Mouse (Mus musculus) MEL (cell line): Measurements from ENCODE around the gene Senp5. TPM values are rescaled to one million over a fixed set of nuclear protein-coding genes. Genes with fewer than 3 reads are reported as not detected.

Source experiments
- DNase-seq: peaks from one replicate; pipeline ENCODE4 v3.0.0; 2011; ENCODE audit warnings: low read depth, low spot score
- H3K27ac ChIP-seq: 2 replicates; pipeline ENCODE4 v1.5.1; 2012; ENCODE audit warnings: low read depth, mild to moderate bottlenecking, control low read depth, low read length, moderate library complexity; ENCODE audit not compliant: control insufficient read depth
- H3K27me3 ChIP-seq, 2 experiments: fragments of 150-350 bp in 1 of 2; sonication (generic) in 1 of 2; 2 replicates each; pipeline ENCODE4 v1.6.1; 2012; ENCODE audit warnings: low read length in 2 of 2, mild to moderate bottlenecking in 2 of 2, improper control_type of control experiment in 1 of 2, moderate library complexity in 1 of 2; ENCODE audit not compliant: insufficient read depth in 2 of 2, control insufficient read depth in 1 of 2
- H3K36me3 ChIP-seq, 2 experiments: 2 replicates each; pipeline ENCODE4 v1.6.1; 2012 to 2014; ENCODE audit warnings: low read length in 2 of 2, improper control_type of control experiment in 1 of 2, inconsistent platforms in 1 of 2, mild to moderate bottlenecking in 1 of 2; ENCODE audit not compliant: insufficient read depth in 2 of 2, control insufficient read depth in 1 of 2
- H3K4me1 ChIP-seq, 2 experiments: fragments of 150-350 bp in 1 of 2; sonication (generic) in 1 of 2; 2 replicates each; pipeline ENCODE4 v1.6.1; 2012; ENCODE audit warnings: low read length in 2 of 2, improper control_type of control experiment in 1 of 2, mild to moderate bottlenecking in 1 of 2; ENCODE audit not compliant: insufficient read depth in 2 of 2, control insufficient read depth in 1 of 2
- H3K4me3 ChIP-seq, 2 experiments: fragments of 150-350 bp in 1 of 2; sonication (generic) in 1 of 2; 2 replicates each; pipeline ENCODE4 v1.5.1; 2012; ENCODE audit warnings: low read depth in 2 of 2, low read length in 2 of 2, mild to moderate bottlenecking in 2 of 2, moderate library complexity in 2 of 2, control low read depth in 1 of 2, improper control_type of control experiment in 1 of 2; ENCODE audit not compliant: control insufficient read depth in 1 of 2, insufficient read depth in 1 of 2
- H3K79me2 ChIP-seq: 2 replicates; pipeline ENCODE4 v1.6.1; 2012; ENCODE audit warnings: mild to moderate bottlenecking, low read length, moderate library complexity; ENCODE audit not compliant: control insufficient read depth, poor library complexity, insufficient read depth
- H3K9ac ChIP-seq: 2 replicates; pipeline ENCODE4 v1.6.1; 2012; ENCODE audit warnings: low read depth, mild to moderate bottlenecking, control low read depth, low read length, moderate library complexity; ENCODE audit not compliant: control insufficient read depth, poor library complexity, severe bottlenecking
- H3K9me3 ChIP-seq: fragments of 150-350 bp; sonication (generic); replicated peaks from 2 replicates; pipeline ENCODE4 v1.6.1; 2012; ENCODE audit warnings: mild to moderate bottlenecking, low read length, improper control_type of control experiment, moderate library complexity; ENCODE audit not compliant: insufficient read depth
- BHLHE40 ChIP-seq: IDR thresholded peaks from 2 replicates; pipeline ENCODE4 v1.6.1; 2012; ENCODE audit warnings: low read depth, mild to moderate bottlenecking, inconsistent platforms, low read length, improper control_type of control experiment, borderline replicate concordance
- CHD1 ChIP-seq: IDR thresholded peaks from 2 replicates; pipeline ENCODE4 v1.6.1; 2012; ENCODE audit warnings: low read depth, mild to moderate bottlenecking, inconsistent platforms, low read length, improper control_type of control experiment
- CTCF ChIP-seq, 3 experiments: IDR thresholded peaks in 2 of 3; conservative IDR thresholded peaks in 1 of 3; 2 replicates each; pipeline ENCODE4 v1.5.1; 2011 to 2012; ENCODE audit warnings: low read length in 3 of 3, low read depth in 2 of 3, mild to moderate bottlenecking in 2 of 3, improper control_type of control experiment in 1 of 3, inconsistent platforms in 1 of 3, mixed read lengths in 1 of 3, moderate library complexity in 1 of 3; ENCODE audit not compliant: control insufficient read depth in 1 of 3, insufficient read depth in 1 of 3, poor library complexity in 1 of 3, severe bottlenecking in 1 of 3
- E2F4 ChIP-seq: IDR thresholded peaks from 2 replicates; pipeline ENCODE4 v1.6.1; 2011; ENCODE audit warnings: low read depth, low read length, improper control_type of control experiment, borderline replicate concordance
- ETS1 ChIP-seq: IDR thresholded peaks from 2 replicates; pipeline ENCODE4 v1.6.1; 2012; ENCODE audit warnings: low read depth, mild to moderate bottlenecking, inconsistent platforms, low read length, improper control_type of control experiment, moderate library complexity
- GABPA ChIP-seq: IDR thresholded peaks from 2 replicates; pipeline ENCODE4 v1.6.1; 2012; ENCODE audit warnings: low read depth, mild to moderate bottlenecking, inconsistent platforms, low read length, improper control_type of control experiment, moderate library complexity
- GATA1 ChIP-seq: IDR thresholded peaks from 2 replicates; pipeline ENCODE4 v1.6.1; 2011; ENCODE audit warnings: low read depth, low read length, improper control_type of control experiment
- HCFC1 ChIP-seq: IDR thresholded peaks from 2 replicates; pipeline ENCODE4 v1.6.1; 2012; ENCODE audit warnings: low read depth, mild to moderate bottlenecking, inconsistent platforms, low read length, improper control_type of control experiment, moderate library complexity
- KAT2A ChIP-seq: conservative IDR thresholded peaks from 2 replicates; pipeline ENCODE4 v1.6.1; 2012; ENCODE audit warnings: low read depth, low read length, improper control_type of control experiment, inconsistent platforms
- MAFK ChIP-seq: IDR thresholded peaks from 2 replicates; pipeline ENCODE4 v1.6.1; 2011; ENCODE audit warnings: low read depth, mild to moderate bottlenecking, low read length, improper control_type of control experiment, borderline replicate concordance
- MEF2A ChIP-seq: IDR thresholded peaks from 2 replicates; pipeline ENCODE4 v1.6.1; 2014; ENCODE audit warnings: low read depth, mild to moderate bottlenecking, inconsistent platforms, low read length, improper control_type of control experiment; ENCODE audit not compliant: poor library complexity, insufficient replicate concordance, severe bottlenecking; ENCODE audit errors: extremely low read depth
- MXI1 ChIP-seq: IDR thresholded peaks from 2 replicates; pipeline ENCODE4 v1.6.1; 2011; ENCODE audit warnings: mild to moderate bottlenecking, low read depth, low read length, improper control_type of control experiment
- NELFE ChIP-seq: IDR thresholded peaks from 2 replicates; pipeline ENCODE4 v1.6.1; 2011; ENCODE audit warnings: low read depth, low read length, improper control_type of control experiment
- NRF1 ChIP-seq: IDR thresholded peaks from 2 replicates; pipeline ENCODE4 v1.6.1; 2014; ENCODE audit warnings: low read depth, mild to moderate bottlenecking, inconsistent platforms, low read length, improper control_type of control experiment, moderate library complexity; ENCODE audit not compliant: poor library complexity, insufficient read depth, severe bottlenecking
- POLR2AphosphoS2 ChIP-seq: IDR thresholded peaks from 2 replicates; pipeline ENCODE4 v1.6.1; 2011; ENCODE audit warnings: low read length, improper control_type of control experiment
- POLR2AphosphoS5 ChIP-seq: IDR thresholded peaks from 2 replicates; pipeline ENCODE4 v1.6.1; 2012; ENCODE audit warnings: low read depth, borderline replicate concordance, mild to moderate bottlenecking, inconsistent platforms, low read length, moderate library complexity, mixed read lengths
- RAD21 ChIP-seq: IDR thresholded peaks from 2 replicates; pipeline ENCODE4 v1.6.1; 2011; ENCODE audit warnings: mild to moderate bottlenecking, low read depth, low read length, improper control_type of control experiment
- RCOR1 ChIP-seq: IDR thresholded peaks from 2 replicates; pipeline ENCODE4 v1.6.1; 2012; ENCODE audit warnings: low read depth, mild to moderate bottlenecking, inconsistent platforms, low read length, improper control_type of control experiment
- SIN3A ChIP-seq: IDR thresholded peaks from 2 replicates; pipeline ENCODE4 v1.6.1; 2012; ENCODE audit warnings: low read length, improper control_type of control experiment, inconsistent platforms
- SMC3 ChIP-seq: IDR thresholded peaks from 2 replicates; pipeline ENCODE4 v1.6.1; 2011; ENCODE audit warnings: low read depth, low read length, improper control_type of control experiment
- USF2 ChIP-seq, 2 experiments: IDR thresholded peaks; 2 replicates each; pipeline ENCODE4 v1.6.1; 2011 to 2012; ENCODE audit warnings: improper control_type of control experiment in 2 of 2, low read length in 2 of 2, borderline replicate concordance in 1 of 2, inconsistent platforms in 1 of 2, low read depth in 1 of 2, mild to moderate bottlenecking in 1 of 2; ENCODE audit not compliant: insufficient read depth in 1 of 2
- ZC3H11A ChIP-seq: IDR thresholded peaks from 2 replicates; pipeline ENCODE4 v1.6.1; 2012; ENCODE audit warnings: low read depth, mild to moderate bottlenecking, inconsistent platforms, low read length, improper control_type of control experiment
- ZKSCAN1 ChIP-seq: IDR thresholded peaks from 2 replicates; pipeline ENCODE4 v1.6.1; 2012; ENCODE audit warnings: low read depth, mild to moderate bottlenecking, inconsistent platforms, low read length, improper control_type of control experiment, moderate library complexity
- ZMIZ1 ChIP-seq: IDR thresholded peaks from 2 replicates; pipeline ENCODE4 v1.6.1; 2012; ENCODE audit warnings: low read depth, mild to moderate bottlenecking, inconsistent platforms, low read length, improper control_type of control experiment, moderate library complexity
- polyA plus RNA-seq, 2 experiments: library from polyadenylated mRNA; stranded (reverse) in 1 of 2; unstranded in 1 of 2; fragments of >175 nt in 1 of 2; fragments of >200 nt in 1 of 2; gene quantifications; 2 replicates each; pipeline versions ENCODE4 v1.2.1 to v1.2.4; 2012; ENCODE audit warnings: low replicate concordance in 2 of 2, low read depth in 1 of 2; ENCODE audit not compliant: insufficient read length in 2 of 2, insufficient read depth in 1 of 2, missing spikeins in 1 of 2
- total RNA-seq: library from RNA; depleted of rRNA; stranded (reverse); fragments of 300-350 nt; gene quantifications from 2 replicates; pipeline ENCODE4 v1.2.3, GENCODE M21; 2012

Gene Senp5
- total and polyA plus RNA-seq, 3 experiments = 10.3 to 12.5 TPM; not detected in 1

DNA sequence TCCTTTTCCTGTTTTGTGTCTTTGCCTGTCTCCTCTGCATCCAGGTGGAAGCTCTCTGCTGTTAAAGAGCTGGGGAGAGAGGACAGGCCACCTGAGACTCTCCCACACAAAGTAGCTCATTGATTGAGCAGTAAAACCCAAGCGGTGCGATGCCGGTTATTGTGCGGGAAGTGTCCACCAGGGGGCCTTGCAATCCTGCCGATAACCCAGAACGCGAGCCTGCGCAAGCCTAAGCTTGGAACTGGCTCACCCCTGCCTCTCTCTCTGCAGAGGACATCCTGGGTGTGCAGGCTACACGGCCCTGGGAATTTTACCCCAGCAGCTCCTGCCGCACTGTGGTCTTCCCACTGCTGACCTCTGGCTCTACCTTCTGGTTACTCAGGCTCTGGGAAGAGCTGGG, 59.1 kb downstream of the Senp5 start:
- H3K9ac ChIP-seq = no peak overlapping the region
- no peak overlapping the region for H3K4me3 ChIP-seq
- no peaks in the 10 kb centered on the region for H3K9me3 ChIP-seq
- H3K79me2 ChIP-seq = peaks cover 29% of the 10 kb centered on the region
- H3K27me3 ChIP-seq = no peaks in the 10 kb centered on the region
- peak; percentile 69 to 90 (median 80) for TF ChIP-seq CTCF (IDR thresholded peaks at IDR 0.05 in 2 of 3, conservative IDR thresholded peaks at IDR 0.05 in 1 of 3; ENCODE audit: control insufficient read depth in 1 of 3, insufficient read depth in 1 of 3, low read depth in 2 of 3, low read length in 3 of 3, poor library complexity in 1 of 3, severe bottlenecking in 1 of 3)
- TF ChIP-seq USF2 (IDR thresholded peaks at IDR 0.05; ENCODE audit: borderline replicate concordance in 1 of 2, insufficient read depth in 1 of 2, low read depth in 1 of 2, low read length in 2 of 2) = no peak
- peak; percentile 66 for TF ChIP-seq SMC3
- TF ChIP-seq BHLHE40 = no peak
- 0 out of 2 replicates have a peak, but pooled peaks have one; percentile 29 for TF ChIP-seq ZC3H11A
- no peak for TF ChIP-seq GABPA
- peak; percentile 60 for TF ChIP-seq RAD21
- TF ChIP-seq NRF1 = peak; percentile 55
- TF ChIP-seq, all 39 proteins: peak for 5
- H3K27ac ChIP-seq = no peak overlapping the region
- peak; percentile 80 for DNase-seq
- H3K4me1 ChIP-seq = peaks cover 2 to 18% of the 10 kb centered on the region in 2 experiments
- peaks cover 0 to 6% of the 10 kb centered on the region in 2 experiments; a peak in 1 of 4 replicates for H3K36me3 ChIP-seq

DNA sequence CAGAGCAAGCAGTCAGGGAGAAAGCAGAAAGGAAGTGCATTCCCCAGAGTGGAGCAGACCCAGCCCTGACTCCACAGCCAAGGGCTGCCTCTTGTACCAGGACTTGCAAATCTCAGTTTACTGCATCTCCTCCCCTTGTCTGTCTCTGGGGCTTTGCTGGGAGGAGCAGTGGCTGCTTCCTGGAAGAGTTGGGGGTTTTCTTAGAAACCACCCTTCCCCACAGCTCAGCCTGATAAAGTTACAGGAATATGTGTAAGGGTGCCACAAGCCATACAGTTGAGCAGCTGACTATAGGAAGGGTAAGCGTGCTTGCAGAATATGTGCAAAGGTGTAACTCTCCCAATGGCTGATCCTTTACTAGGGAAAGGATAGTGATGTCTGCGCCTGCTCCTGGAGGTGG, 62.5 kb downstream of the Senp5 start:
- no peak for TF ChIP-seq USF2 (IDR thresholded peaks at IDR 0.05; ENCODE audit: borderline replicate concordance in 1 of 2, insufficient read depth in 1 of 2, low read depth in 1 of 2, low read length in 2 of 2)
- 0 out of 2 replicates have a peak, but pooled peaks have one; percentile 40 for TF ChIP-seq E2F4
- peak; percentile 75 for TF ChIP-seq RCOR1
- TF ChIP-seq HCFC1 = no peak
- no peak for TF ChIP-seq CHD1
- no peak for TF ChIP-seq KAT2A
- TF ChIP-seq POLR2AphosphoS5 = no peak
- 0 out of 2 replicates have a peak, but pooled peaks have one; percentile 10 for TF ChIP-seq GATA1
- TF ChIP-seq BHLHE40 = no peak
- TF ChIP-seq NELFE = no peak
- peak; percentile 36; the same call in 1 of the 2 replicates for TF ChIP-seq NRF1
- TF ChIP-seq ZC3H11A = no peak
- no peak for TF ChIP-seq MAFK
- TF ChIP-seq MEF2A = no peak
- peak; percentile 16; the same call in 1 of the 2 replicates for TF ChIP-seq ETS1
- no peak for TF ChIP-seq MXI1
- TF ChIP-seq ZMIZ1 = no peak
- TF ChIP-seq POLR2AphosphoS2 = no peak
- TF ChIP-seq SIN3A = peak; percentile 42; the same call in 1 of the 2 replicates
- TF ChIP-seq ZKSCAN1 = no peak
- Histone ChIP-seq H3K27me3 (no peaks in the 10 kb centered on the region), H3K36me3 (peaks cover 0 to 4% of the 10 kb centered on the region in 2 experiments; a peak in 1 of 4 replicates), H3K9ac (peak overlapping the region; percentile 33; the same call in 1 of the 2 replicates), H3K4me3 (no peak overlapping the region), H3K79me2 (peaks cover under 1% of the 10 kb centered on the region), H3K27ac (peak overlapping the region; percentile 59), H3K4me1 (peaks cover 0 to 11% of the 10 kb centered on the region in 2 experiments; a peak in 3 of 4 replicates), H3K9me3 (no peaks in the 10 kb centered on the region)
- DNase-seq = peak; percentile 81
